Mouse (Mus musculus) kidney, postnatal 0 days (tissue): ENCODE data around the gene Cldn14. TPM values are rescaled to one million over a fixed set of nuclear protein-coding genes. Genes with fewer than 3 reads are reported as not detected.

Source experiments
- ATAC-seq: fragments of 200-750 bp; cut with Nextera tagmentation; replicated peaks from 2 replicates; pipeline ENCODE4 v1.8.0; 2017; ENCODE audit warnings: low read depth, moderate number of reproducible peaks, moderate TSS enrichment, moderate library complexity; ENCODE audit not compliant: low FRiP score
- DNase-seq: peaks from one replicate; pipeline ENCODE4 v3.0.0-alpha.2; 2016; ENCODE audit warnings: low spot score
- H3K27ac ChIP-seq: fragments of 300-500 bp; sonication (generic); 2 replicates; pipeline ENCODE4 v1.5.1; 2014; ENCODE audit warnings: mild to moderate bottlenecking
- H3K27me3 ChIP-seq: fragments of 300-500 bp; sonication (generic); 2 replicates; pipeline ENCODE4 v1.6.1; 2014; ENCODE audit warnings: low read length, mixed read lengths; ENCODE audit not compliant: insufficient read depth
- H3K36me3 ChIP-seq: fragments of 300-500 bp; sonication (generic); 2 replicates; pipeline ENCODE4 v1.6.1; 2014; ENCODE audit warnings: low read length, mixed read lengths; ENCODE audit not compliant: insufficient read depth
- H3K4me1 ChIP-seq: fragments of 300-500 bp; sonication (generic); replicated peaks from 2 replicates; pipeline ENCODE4 v1.6.1; 2014; ENCODE audit warnings: antibody characterized with exemption, low read length, mixed read lengths; ENCODE audit not compliant: insufficient read depth
- H3K4me2 ChIP-seq: fragments of 300-500 bp; sonication (generic); 2 replicates; pipeline ENCODE4 v1.6.1; 2014; ENCODE audit warnings: mild to moderate bottlenecking, low read length, moderate library complexity, mixed read lengths
- H3K4me3 ChIP-seq: fragments of 300-500 bp; sonication (generic); replicated peaks from 2 replicates; pipeline ENCODE4 v1.5.1; 2014; ENCODE audit warnings: low read depth, low read length
- H3K9ac ChIP-seq: fragments of 300-500 bp; sonication (generic); 2 replicates; pipeline ENCODE4 v1.6.1; 2014; ENCODE audit warnings: low read depth, low read length
- H3K9me3 ChIP-seq: fragments of 300-500 bp; sonication (generic); replicated peaks from 2 replicates; pipeline ENCODE4 v1.6.1; 2016; ENCODE audit warnings: low read length, inconsistent platforms, mixed read lengths
- CTCF ChIP-seq: IDR thresholded peaks from 2 replicates; pipeline ENCODE4 v1.5.1; 2016; ENCODE audit warnings: antibody characterized with exemption, low read depth, mild to moderate bottlenecking, moderate library complexity
- WGBS: fragments of 180-500 bp; shearing (Covaris S2); extraction: QIAGEN DNeasy Blood & Tissue Kit; methylation state at CpG from one replicate; pipeline ENCODE4 v1.1.7; 2014; 5-methylcytosine and 5-hydroxymethylcytosine counted together
- polyA plus RNA-seq: library from polyadenylated mRNA; unstranded; fragments of >200 nt; fragmentation: Nextera tagmentation; extraction: Ambion mirVana; gene quantifications from 2 replicates; pipeline ENCODE4 v1.2.1, GENCODE M21; 2015

The Cldn14 gene
- polyA plus RNA-seq: 0.74 and 0.95 TPM in 2 replicates

DNA sequence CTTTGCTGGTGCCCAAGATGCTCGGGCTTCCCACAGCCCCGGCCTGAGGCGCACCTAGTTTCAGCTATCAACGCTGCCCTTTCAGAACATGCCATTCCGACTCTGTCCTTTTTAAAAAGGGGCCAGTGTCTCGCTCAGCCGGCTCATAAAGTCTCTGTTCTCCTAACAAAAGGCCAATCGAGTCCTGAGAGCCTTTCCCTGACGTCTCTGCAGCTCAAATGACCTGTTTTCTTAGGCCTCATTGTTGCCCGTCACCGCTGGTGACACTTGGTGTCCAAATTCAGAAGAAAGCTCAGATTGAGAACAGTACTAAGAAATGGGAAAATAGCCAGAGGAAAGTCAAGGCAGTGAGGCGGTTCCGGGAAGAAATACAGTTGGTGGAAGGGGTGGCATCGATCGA is at the start of gene Cldn14:
Cldn14 (minus strand) TSS at position 101 of the 400 bp plus-strand sequence.
- no peak within 1 kb of the TSS for H3K27ac ChIP-seq
- WGBS: 71% methylated on average over 15 of the region's 15 CpGs
- no peaks in the 10 kb centered on the region for H3K4me1 ChIP-seq
- H3K27me3 ChIP-seq: no peaks in the 10 kb centered on the region
- ATAC-seq: no peak
- no peaks in the 10 kb centered on the region for H3K36me3 ChIP-seq
- no peak within 1 kb of the TSS for H3K9ac ChIP-seq
- H3K9me3 ChIP-seq: no peaks in the 10 kb centered on the region
- TF ChIP-seq CTCF: no peak
- H3K4me3 ChIP-seq: no peak within 1 kb of the TSS
- no peak within 1 kb of the TSS for H3K4me2 ChIP-seq
- no peak for DNase-seq

DNA sequence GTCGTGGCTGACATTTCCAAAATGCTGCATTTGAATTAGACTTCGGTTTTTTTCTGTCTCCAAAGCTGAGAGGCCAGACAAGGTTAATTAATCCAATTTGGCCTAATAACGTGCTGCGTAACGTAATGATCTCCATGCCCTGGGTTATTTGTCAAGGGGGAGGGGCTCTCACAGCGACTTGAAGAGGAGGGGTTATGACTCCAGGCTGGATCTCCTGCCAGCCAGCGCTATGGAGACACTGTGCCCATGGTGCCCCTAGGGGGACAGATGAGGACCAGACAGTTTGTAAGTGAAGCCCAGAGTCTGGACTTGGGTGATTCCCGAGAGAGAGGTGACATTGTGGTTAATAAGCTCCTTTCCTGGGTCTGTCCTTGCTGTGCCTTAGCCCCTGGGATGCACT is 46.9 kb upstream of the Cldn14 start:
- Histone ChIP-seq H3K4me2 (no peak overlapping the region), H3K4me1 (no peaks in the 10 kb centered on the region), H3K9ac (no peak overlapping the region), H3K27ac (no peak overlapping the region), H3K27me3 (no peaks in the 10 kb centered on the region), H3K9me3 (no peaks in the 10 kb centered on the region), H3K36me3 (no peaks in the 10 kb centered on the region), H3K4me3 (no peak overlapping the region)
- no peak for TF ChIP-seq CTCF
- WGBS: 57% methylated on average over 8 of the region's 8 CpGs
- DNase-seq (no peak), ATAC-seq (no peak)

DNA sequence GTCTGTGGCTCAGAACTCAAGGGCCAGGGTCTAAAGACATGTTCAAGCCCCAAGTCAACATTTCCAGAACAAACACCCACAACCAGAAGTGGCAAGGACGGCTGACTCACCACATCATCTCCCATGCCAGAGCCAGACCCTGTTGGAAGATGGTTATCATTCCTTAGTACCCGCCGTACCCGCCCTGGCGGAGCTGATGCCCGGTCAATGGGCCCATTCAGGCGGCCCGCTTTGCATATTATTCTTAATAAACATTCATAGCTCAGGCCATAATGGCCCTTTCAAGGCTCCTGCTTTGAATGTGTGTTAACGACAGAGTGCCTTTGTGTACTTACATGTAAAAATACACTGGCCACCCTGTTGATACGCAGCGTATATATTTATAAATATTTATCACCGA is 46.5 kb upstream of the Cldn14 start:
- Histone ChIP-seq H3K36me3 (no peaks in the 10 kb centered on the region), H3K4me3 (no peak overlapping the region), H3K9me3 (no peaks in the 10 kb centered on the region), H3K9ac (no peak overlapping the region), H3K27ac (no peak overlapping the region), H3K4me2 (no peak overlapping the region), H3K4me1 (no peaks in the 10 kb centered on the region), H3K27me3 (no peaks in the 10 kb centered on the region)
- no peak for ATAC-seq
- no peak for DNase-seq
- WGBS: 86% methylated on average over 12 of the region's 12 CpGs
- TF ChIP-seq CTCF: no peak

DNA sequence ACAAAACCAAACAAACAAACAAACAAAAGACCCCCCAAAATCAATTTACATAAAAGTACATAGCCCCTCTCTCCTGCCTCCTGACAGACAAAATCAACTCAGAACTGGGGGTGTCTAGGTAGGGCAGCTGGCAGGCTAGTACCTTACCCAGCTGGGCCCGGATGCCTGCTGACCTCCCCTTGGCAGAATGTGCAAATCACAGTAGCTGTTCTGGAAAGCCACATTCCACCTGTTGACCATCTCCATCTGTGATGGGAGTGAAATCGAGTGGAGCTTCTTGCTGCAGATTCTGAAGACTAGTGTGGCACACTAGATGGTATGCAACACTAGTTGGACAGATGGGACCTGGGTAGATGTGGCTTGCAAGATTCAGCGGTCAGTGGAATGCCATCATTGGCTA is 41.7 kb upstream of the Cldn14 start:
- no peak for DNase-seq
- 89% methylated on average over 3 of the region's 3 CpGs for WGBS
- no peaks in the 10 kb centered on the region for H3K4me1 ChIP-seq
- no peak for ATAC-seq
- no peaks in the 10 kb centered on the region for H3K9me3 ChIP-seq
- H3K27me3 ChIP-seq: no peaks in the 10 kb centered on the region
- no peak overlapping the region for H3K4me2 ChIP-seq
- H3K27ac ChIP-seq: no peak overlapping the region
- H3K4me3 ChIP-seq: no peak overlapping the region
- no peak for TF ChIP-seq CTCF
- H3K9ac ChIP-seq: no peak overlapping the region
- H3K36me3 ChIP-seq: no peaks in the 10 kb centered on the region

DNA sequence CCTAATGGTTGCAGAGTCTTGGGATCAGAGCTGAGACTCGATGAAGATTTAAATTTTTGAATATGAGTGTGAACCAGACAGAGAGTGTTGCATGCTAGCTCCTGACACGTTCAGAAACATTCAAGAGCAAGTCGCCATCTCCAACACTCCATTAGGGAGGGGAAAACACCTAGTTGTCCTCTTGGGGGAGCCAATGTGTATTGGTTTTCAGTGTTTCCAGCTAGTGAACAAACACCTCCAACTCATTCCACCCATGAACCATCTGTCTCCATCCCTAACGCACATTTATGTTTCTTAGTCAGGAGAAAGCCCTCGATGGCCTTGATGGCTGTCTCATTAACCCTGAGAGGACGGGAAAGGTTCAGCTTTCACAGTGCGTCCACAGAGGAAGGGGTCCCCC is 36.4 kb upstream of the Cldn14 start:
- Histone ChIP-seq H3K9me3 (no peaks in the 10 kb centered on the region), H3K27ac (no peak overlapping the region), H3K4me3 (no peak overlapping the region), H3K27me3 (no peaks in the 10 kb centered on the region), H3K36me3 (no peaks in the 10 kb centered on the region), H3K4me2 (no peak overlapping the region), H3K9ac (no peak overlapping the region), H3K4me1 (0 out of 2 replicates have a peak, but pooled peaks cover 7% of the 10 kb centered on the region)
- ATAC-seq: no peak
- TF ChIP-seq CTCF: peak; percentile 49
- DNase-seq: peak; percentile 41
- WGBS: 27% methylated on average over 7 of the region's 7 CpGs

DNA sequence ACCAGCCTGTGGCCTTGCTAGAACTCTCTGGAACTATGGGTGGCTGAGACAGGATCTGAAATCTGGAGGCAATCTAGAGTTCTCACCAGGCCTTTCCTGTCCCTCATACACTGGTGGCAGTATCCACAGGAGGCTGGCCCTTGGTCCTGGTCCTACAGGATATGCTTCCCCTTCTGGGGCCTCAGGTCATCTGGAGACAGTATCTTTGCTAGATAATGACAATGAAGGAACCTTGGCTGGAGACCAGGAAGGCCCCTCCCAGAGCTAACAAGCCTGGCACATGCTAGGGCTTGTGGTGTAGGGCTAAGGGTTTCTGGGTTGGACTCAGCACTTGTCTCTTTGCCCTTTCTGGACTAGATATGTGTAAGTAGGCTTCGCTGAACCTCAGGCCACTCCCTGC is 35.2 kb upstream of the Cldn14 start:
- Histone ChIP-seq H3K9me3 (no peaks in the 10 kb centered on the region), H3K27ac (no peak overlapping the region), H3K4me2 (no peak overlapping the region), H3K36me3 (no peaks in the 10 kb centered on the region), H3K27me3 (no peaks in the 10 kb centered on the region), H3K4me3 (no peak overlapping the region), H3K4me1 (0 out of 2 replicates have a peak, but pooled peaks cover 7% of the 10 kb centered on the region), H3K9ac (no peak overlapping the region)
- no peak for TF ChIP-seq CTCF
- 96% methylated on average over 1 of the region's 1 CpGs for WGBS
- DNase-seq (no peak), ATAC-seq (no peak)
